Mouse (Mus musculus) adrenal gland, postnatal 14 days (tissue): ENCODE measurements around the gene Nlrp5. TPM values are rescaled to one million over a fixed set of nuclear protein-coding genes. Genes with fewer than 3 reads are reported as not detected.
"Not testable (repeated sequence)": the region's sequence is repeated elsewhere in the genome, so short reads cannot be mapped to it uniquely, and the experiment has no call there.

Experiments used
- DNase-seq: peaks from one replicate; pipeline ENCODE4 v3.0.0; 2021; ENCODE audit warnings: mixed read lengths
- long read RNA-seq, 2 experiments: library from polyadenylated mRNA; stranded (forward); transcript quantifications; one replicate each; pipeline ENCODE4 v2.0.0; 2021
- microRNA-seq, 2 experiments: library from miRNA; unstranded; fragments of <30 nt; microRNA quantifications; one replicate each; pipeline ENCODE4 v1.2.0; 2021
- total RNA-seq: library from RNA; stranded (reverse); gene quantifications from 2 replicates; pipeline ENCODE4 v1.2.3, GENCODE M21; 2021

Gene Nlrp5
- total RNA-seq, result not detected in 2 replicates
- long read RNA-seq, experiment 1, result 0 reads
- long read RNA-seq, experiment 2, result 0 reads

GRCm38 (mm10) chr7:23385589-23385988 is at the start of gene Nlrp5:
Gene Nlrp5, plus strand, starts transcription at chr7:23385889.
- no peak for DNase-seq

- not testable (repeated sequence) for DNase-seq
Observed at GRCm38 (mm10) chr7:23358311-23358710, 27.4 kb upstream of the Nlrp5 start.

- not testable (repeated sequence) for DNase-seq
Observed at GRCm38 (mm10) chr7:23470201-23470600, 84.5 kb downstream of the Nlrp5 start.

GRCm38 (mm10) chr7:23470832-23471231 is 85.1 kb downstream of the Nlrp5 start:
- DNase-seq, result not testable (repeated sequence)

- not testable (repeated sequence) for DNase-seq
Observed at GRCm38 (mm10) chr7:23472886-23473285, 87.2 kb downstream of the Nlrp5 start.

Small RNA genes lying within 50 kb of the gene (microRNA-seq; reads per million reads assigned to microRNA genes)
- 0 reads per million in 2 experiments for gene Gm25196

Other genes with a start within 250 kb of the Nlrp5 start
- not detected in 2 replicates for gene Gm10662, start 241.4 kb upstream of the Nlrp5 start, total RNA-seq
- not detected in 2 replicates for gene Vmn1r165, start 168.6 kb upstream of the Nlrp5 start, total RNA-seq
- not detected in 2 replicates for gene Vmn1r166, start 134.2 kb upstream of the Nlrp5 start, total RNA-seq
- not detected in 2 replicates for gene Gm6902, start 107.0 kb upstream of the Nlrp5 start, total RNA-seq
- gene Nlrp4e, start 84.7 kb upstream of the Nlrp5 start, total RNA-seq, result not detected in 2 replicates
- not detected in 2 replicates for gene Vmn1r167, start 121.3 kb downstream of the Nlrp5 start, total RNA-seq
- not detected in 2 replicates for gene Vmn1r168, start 153.8 kb downstream of the Nlrp5 start, total RNA-seq
- not detected in 2 replicates for gene Vmn1r169, start 189.6 kb downstream of the Nlrp5 start, total RNA-seq
- gene Vmn1r170, start 220.3 kb downstream of the Nlrp5 start, total RNA-seq, result not detected in 2 replicates
- gene Vmn1r171, start 244.8 kb downstream of the Nlrp5 start, total RNA-seq, result not detected in 2 replicates